Mouse (Mus musculus) heart, adult 2 months (tissue): ENCODE data around the gene Tex19.1. TPM values are rescaled to one million over a fixed set of nuclear protein-coding genes. Genes with fewer than 3 reads are reported as not detected.

ENCODE experiments used
- DNase-seq, 2 experiments: peaks; one replicate each; pipeline ENCODE4 v3.0.0; 2021
- H3K27ac ChIP-seq: fragments of 200-600 bp; 2 replicates; pipeline ENCODE4 v1.8.1; 2022
- H3K27me3 ChIP-seq: fragments of 200-500 bp; 2 replicates; pipeline ENCODE4 v1.6.1; 2012; ENCODE audit warnings: mild to moderate bottlenecking, low read length, inconsistent platforms, mixed read lengths; ENCODE audit not compliant: control insufficient read depth, insufficient read depth
- H3K36me3 ChIP-seq: fragments of 200-500 bp; 2 replicates; pipeline ENCODE4 v1.6.1; 2012; ENCODE audit warnings: low read length, inconsistent platforms; ENCODE audit not compliant: control insufficient read depth, insufficient read depth
- H3K4me1 ChIP-seq: fragments of 200-500 bp; 2 replicates; pipeline ENCODE4 v1.6.1; 2011; ENCODE audit warnings: low read length; ENCODE audit not compliant: control insufficient read depth, insufficient read depth
- H3K4me3 ChIP-seq: fragments of 200-600 bp; 2 replicates; pipeline ENCODE4 v1.8.1; 2022
- H3K79me2 ChIP-seq: fragments of 200-500 bp; replicated peaks from 2 replicates; pipeline ENCODE4 v1.6.1; 2012; ENCODE audit warnings: mild to moderate bottlenecking, inconsistent platforms, low read length, moderate library complexity, mixed read lengths; ENCODE audit not compliant: control insufficient read depth, insufficient read depth
- H3K9ac ChIP-seq: fragments of 200-500 bp; 2 replicates; pipeline ENCODE4 v1.6.1; 2012; ENCODE audit warnings: low read depth, mild to moderate bottlenecking, control low read depth, inconsistent platforms, low read length, mixed read lengths
- CTCF ChIP-seq: fragments of 200-600 bp; IDR thresholded peaks from 2 replicates; pipeline ENCODE4 v1.8.1; 2022; ENCODE audit warnings: antibody characterized with exemption, mild to moderate bottlenecking, moderate library complexity
- EP300 ChIP-seq: fragments of 200-500 bp; IDR thresholded peaks from 2 replicates; pipeline ENCODE4 v1.6.1; 2011; ENCODE audit warnings: low read depth, low read length, control low read depth; ENCODE audit not compliant: insufficient read depth
- POLR2A ChIP-seq: fragments of 200-500 bp; IDR thresholded peaks from 2 replicates; pipeline ENCODE4 v1.6.1; 2011; ENCODE audit warnings: mild to moderate bottlenecking, low read depth, low read length, control low read depth; ENCODE audit not compliant: insufficient read depth
- WGBS: fragments of 180-500 bp; shearing (Covaris S2); methylation state at CpG from one replicate; pipeline ENCODE4 v1.1.7; 2018; 5-methylcytosine and 5-hydroxymethylcytosine counted together
- intact Hi-C: fragments of 180-260 bp; cut with DNase I; formaldehyde crosslinking; loops from one replicate; pipeline ENCODE4 v1.15.1; 2025
- polyA plus RNA-seq: library from polyadenylated mRNA; depleted of rRNA; stranded (reverse); fragments of >200 nt; gene quantifications from 2 replicates; pipeline ENCODE4 v1.2.3, GENCODE M21; 2012
- total RNA-seq, 2 experiments: library from RNA; stranded (reverse); gene quantifications; 2 replicates each; pipeline ENCODE4 v1.2.3; 2021

The Tex19.1 gene
- total and polyA plus RNA-seq, 3 experiments: not detected

DNA sequence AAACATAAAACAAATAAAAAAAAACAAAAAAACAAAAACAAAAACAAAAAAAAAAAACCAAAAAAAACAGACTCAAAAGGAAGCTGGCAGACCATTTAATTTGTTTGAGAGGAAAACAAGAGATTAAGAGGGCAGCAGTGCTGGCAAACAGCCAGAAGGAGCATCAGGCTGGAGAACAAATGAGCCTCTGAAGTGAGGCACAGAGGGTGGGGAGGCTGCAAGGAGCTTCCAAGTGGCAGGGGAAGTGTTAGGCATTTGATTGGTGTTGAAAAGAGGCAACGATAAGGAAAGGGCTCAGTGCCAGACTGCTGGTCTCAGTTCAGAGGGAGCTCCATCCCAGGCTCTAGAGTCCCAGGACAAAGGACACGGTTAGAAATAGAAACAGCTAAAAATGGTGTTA lies 36.0 kb upstream of the Tex19.1 start:
- intact Hi-C loops: no loop called here
- Histone ChIP-seq H3K27me3 (no peaks in the 10 kb centered on the region), H3K27ac (no peak overlapping the region), H3K9ac (no peak overlapping the region), H3K36me3 (no peaks in the 10 kb centered on the region), H3K79me2 (no peaks in the 10 kb centered on the region), H3K4me1 (peaks cover 4% of the 10 kb centered on the region), H3K4me3 (no peak overlapping the region)
- TF ChIP-seq EP300: 0 out of 2 replicates have a peak, but pooled peaks have one; percentile 26
- TF ChIP-seq CTCF: no peak
- WGBS: 0% methylated on average over 2 of the region's 2 CpGs
- DNase-seq: peak; percentile 46 to 76

DNA sequence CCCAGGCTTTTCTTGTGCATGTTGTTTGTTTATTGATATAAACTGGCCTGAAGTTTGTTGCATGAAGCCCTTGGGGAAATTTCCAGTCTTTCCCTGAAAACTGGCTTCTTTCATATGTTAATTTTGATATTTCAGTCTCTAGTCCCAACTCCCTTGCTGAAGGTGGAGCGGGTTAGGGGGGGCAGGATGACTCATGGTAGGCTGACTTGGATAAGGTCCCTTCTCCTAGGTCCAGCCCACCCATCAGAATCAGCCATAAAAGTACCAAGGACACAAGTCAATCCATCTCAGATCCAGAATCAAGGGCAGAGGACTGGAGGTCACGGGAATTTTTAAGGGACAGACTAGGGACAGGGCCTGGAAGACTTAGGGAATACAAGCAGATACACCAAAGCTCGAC lies 34.9 kb upstream of the Tex19.1 start:
- intact Hi-C loops: no loop called here
- DNase-seq: no peak
- Histone ChIP-seq H3K36me3 (no peaks in the 10 kb centered on the region), H3K9ac (no peak overlapping the region), H3K27me3 (no peaks in the 10 kb centered on the region), H3K4me3 (no peak overlapping the region), H3K4me1 (peaks cover 4% of the 10 kb centered on the region), H3K79me2 (no peaks in the 10 kb centered on the region), H3K27ac (no peak overlapping the region)
- TF ChIP-seq CTCF (no peak), EP300 (no peak), POLR2A (no peak)
- WGBS: 84% methylated on average over 3 of the region's 3 CpGs

DNA sequence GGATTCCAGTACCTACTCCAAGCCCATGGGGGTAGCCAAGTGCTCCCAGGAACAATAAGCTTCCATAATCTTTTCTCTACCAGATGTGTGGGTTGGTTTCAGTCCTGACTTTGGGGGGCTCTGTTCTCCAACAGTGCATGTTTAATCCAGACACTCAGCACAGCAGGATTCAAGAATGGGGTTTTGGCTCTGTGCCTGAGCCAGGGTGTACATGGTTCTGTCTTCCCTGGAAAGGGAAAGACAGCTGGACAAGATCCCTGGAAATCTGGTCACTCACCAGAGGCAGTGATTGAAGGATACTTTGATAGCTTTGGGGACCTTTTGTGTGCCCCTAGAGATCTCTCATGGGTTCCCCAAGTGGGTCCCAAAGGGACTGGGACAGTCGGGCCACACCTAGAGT lies 34.3 kb upstream of the Tex19.1 start:
- intact Hi-C loops: no loop called here

DNA sequence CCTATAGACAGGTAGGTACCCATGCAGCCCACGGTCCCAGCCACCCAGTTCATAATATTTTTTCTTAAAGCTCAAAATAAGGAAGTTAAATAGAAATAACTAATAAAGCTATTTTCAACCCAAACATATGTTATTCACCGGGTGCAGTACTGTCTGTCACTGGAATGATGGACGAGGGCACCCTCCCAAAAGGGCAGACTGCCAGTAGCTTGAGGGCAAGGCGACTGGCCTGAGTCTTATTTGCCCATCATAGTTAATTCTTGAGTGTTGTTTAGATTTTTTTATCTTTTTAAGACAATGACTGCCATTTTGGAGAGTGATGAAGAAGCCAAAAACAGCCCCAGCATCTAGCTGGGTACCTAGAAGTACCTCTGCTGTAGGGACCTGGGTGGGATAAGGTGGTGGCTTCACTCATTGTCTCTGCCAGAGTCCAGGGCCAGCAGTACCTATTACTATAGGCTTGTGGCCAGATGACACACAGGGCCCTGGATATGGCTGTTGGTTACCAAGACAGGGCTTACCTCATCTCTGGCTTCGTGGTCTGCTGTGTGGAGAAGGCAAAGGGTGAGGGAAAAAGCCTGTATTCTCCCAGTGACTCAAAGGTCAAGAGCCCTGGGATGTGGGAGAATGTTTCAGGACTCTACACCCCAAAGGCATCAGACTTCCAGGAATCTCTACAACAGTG lies 33.7 kb upstream of the Tex19.1 start:
- WGBS: 63% methylated on average over 5 of the region's 5 CpGs
- intact Hi-C loops: no loop called here
- no peaks in the 10 kb centered on the region for H3K79me2 ChIP-seq

More for the DNA sequence above, 34.3 kb upstream of the Tex19.1 start:
- TF ChIP-seq EP300: no peak
- no peak for TF ChIP-seq POLR2A
- TF ChIP-seq CTCF: no peak
- WGBS: 62% methylated on average over 1 of the region's 1 CpGs
- Histone ChIP-seq H3K27ac (no peak overlapping the region), H3K27me3 (no peaks in the 10 kb centered on the region), H3K36me3 (no peaks in the 10 kb centered on the region), H3K79me2 (no peaks in the 10 kb centered on the region), H3K9ac (no peak overlapping the region), H3K4me1 (peaks cover 4% of the 10 kb centered on the region), H3K4me3 (no peak overlapping the region)
- no peak for DNase-seq

DNA sequence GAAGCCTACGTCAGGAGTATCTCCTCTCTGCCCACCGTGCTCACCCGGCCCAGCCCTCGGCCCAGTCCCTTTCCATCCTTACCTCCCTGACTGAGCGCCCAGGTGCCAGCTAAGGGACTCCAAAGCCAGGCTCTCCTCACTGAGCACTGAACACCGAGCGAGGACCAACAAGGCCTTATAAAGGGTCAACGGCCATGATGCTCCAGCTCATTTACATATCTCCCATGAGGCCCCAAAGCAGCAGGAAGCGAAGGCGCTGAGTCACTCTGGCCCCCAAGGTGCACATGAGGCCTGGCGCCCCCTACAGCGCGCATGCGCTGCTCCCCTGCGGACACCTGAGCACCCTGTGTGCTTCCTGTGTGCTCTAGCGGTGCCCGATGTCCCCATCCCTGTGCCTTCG lies 27.8 kb upstream of the Tex19.1 start:
- DNase-seq: no peak
- no peak overlapping the region for H3K9ac ChIP-seq
- no peak overlapping the region for H3K27ac ChIP-seq
- no peaks in the 10 kb centered on the region for H3K79me2 ChIP-seq
- TF ChIP-seq POLR2A (no peak), CTCF (no peak), EP300 (no peak)
- H3K27me3 ChIP-seq: no peaks in the 10 kb centered on the region
- H3K36me3 ChIP-seq: no peaks in the 10 kb centered on the region
- no peaks in the 10 kb centered on the region; the same call in 1 of the 2 replicates for H3K4me1 ChIP-seq
- 93% methylated on average over 18 of the region's 18 CpGs for WGBS
- no peak overlapping the region for H3K4me3 ChIP-seq
- intact Hi-C loops: no loop called here

More for the DNA sequence above, 33.7 kb upstream of the Tex19.1 start:
- H3K27ac ChIP-seq: no peak overlapping the region
- no peaks in the 10 kb centered on the region for H3K27me3 ChIP-seq
- no peak for DNase-seq
- H3K4me3 ChIP-seq: no peak overlapping the region
- H3K36me3 ChIP-seq: no peaks in the 10 kb centered on the region
- peaks cover 4% of the 10 kb centered on the region for H3K4me1 ChIP-seq
- TF ChIP-seq POLR2A: no peak
- no peak for TF ChIP-seq EP300
- TF ChIP-seq CTCF: no peak
- no peak overlapping the region for H3K9ac ChIP-seq

DNA sequence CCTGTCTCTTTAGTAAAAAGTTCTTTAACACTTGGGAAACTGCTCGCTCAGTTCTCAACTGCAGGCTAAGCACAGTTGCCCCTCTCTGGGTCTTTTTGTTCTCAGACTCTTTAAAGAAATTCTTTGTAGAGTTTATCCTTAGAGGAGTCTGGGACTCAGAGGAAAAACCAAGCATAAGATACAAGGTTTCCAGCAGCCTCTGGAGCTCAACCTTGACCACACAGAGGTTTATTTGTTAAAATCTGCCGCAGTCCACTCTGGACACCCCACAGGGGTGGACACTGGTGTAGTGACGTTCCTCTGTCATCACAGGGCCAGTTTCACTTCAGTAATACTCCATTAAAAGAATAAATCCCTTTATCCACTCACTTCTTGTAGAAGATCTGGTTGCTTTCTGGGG lies 27.4 kb upstream of the Tex19.1 start, which contains the start of gene Tex19.2:
Gene Tex19.2 (minus strand): TSS at position 101 of the 400 bp plus-strand sequence.
- H3K4me3 ChIP-seq: no peak within 1 kb of the TSS
- no peak for TF ChIP-seq POLR2A
- no peak within 1 kb of the TSS for H3K9ac ChIP-seq
- DNase-seq: no peak
- no peak within 1 kb of the TSS for H3K27ac ChIP-seq
- no peaks in the 10 kb centered on the region; the same call in 1 of the 2 replicates for H3K4me1 ChIP-seq
- H3K36me3 ChIP-seq: no peaks in the 10 kb centered on the region
- no peaks in the 10 kb centered on the region for H3K27me3 ChIP-seq
- intact Hi-C loops: no loop called here
- 90% methylated on average over 3 of the region's 3 CpGs for WGBS
- no peaks in the 10 kb centered on the region for H3K79me2 ChIP-seq
